In the genomic region with DNA sequence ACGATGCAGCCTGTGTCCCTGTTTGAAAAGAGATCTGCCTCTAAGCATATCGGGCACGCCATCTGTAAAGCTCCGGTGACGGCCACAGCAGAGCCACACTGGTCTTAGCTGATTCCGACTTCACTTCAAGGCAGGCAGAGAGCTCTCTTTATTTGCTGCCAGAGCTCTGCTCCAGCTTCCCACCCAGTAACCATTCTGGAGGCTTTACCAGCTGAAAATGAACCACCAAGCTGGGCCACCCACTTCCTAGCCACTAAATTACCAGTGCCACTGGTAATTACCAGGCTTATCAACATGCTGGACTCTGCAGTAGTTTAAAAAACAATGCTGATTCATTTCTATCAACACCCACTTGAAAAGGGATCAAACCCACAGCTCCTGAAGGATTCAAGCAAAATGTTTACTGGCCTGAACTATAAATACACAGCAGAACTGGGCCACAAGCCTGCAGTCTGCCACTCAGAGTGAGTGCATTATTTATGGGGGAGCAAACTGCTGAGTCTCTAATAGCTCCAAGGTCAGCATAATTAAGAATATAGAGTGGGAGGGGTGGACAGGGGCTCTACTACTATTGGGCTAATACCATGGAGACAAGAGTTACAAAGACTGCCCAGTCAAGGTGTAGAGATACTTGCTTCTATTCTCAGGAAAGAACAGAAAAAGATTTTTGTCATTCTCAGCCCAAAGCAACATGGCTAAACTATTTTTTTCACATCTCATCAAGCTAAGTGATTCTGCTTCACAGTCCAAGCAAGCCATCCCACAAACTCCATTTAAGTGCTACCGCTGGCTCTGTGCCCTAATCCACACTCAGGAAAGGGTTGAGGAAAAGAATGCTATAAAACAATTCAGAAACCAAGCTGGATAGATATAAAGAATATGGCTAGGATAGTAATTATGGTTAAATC, we compare ENCODE assay signal across 8 mouse cellular contexts.
DNase-seq lines count a peak whose midpoint lies in the region; ATAC-seq lines count a peak whose summit lies in the region.

No protein-coding gene starts in this region.

- H3K4me1 ChIP-seq in megakaryocyte, embryonic 14.5 days = peaks cover 82% of the 10 kb centered on the region

- DNase-seq in cerebellum, adult 11-12 months = no peak
- DNase-seq in left cerebral cortex, adult 18-20 months (ENCODE audit: low spot score in 2 of 2) = peak; percentile 51 to 64
- DNase-seq in right cerebral cortex, postnatal 14 days = peak; percentile 43
- DNase-seq in adrenal gland, adult 18-20 months (ENCODE audit: low spot score in 2 of 2) = no peak
- no peak for DNase-seq in cerebellum, postnatal 14 days

- H3K4me3 ChIP-seq in megakaryocyte, embryonic 14.5 days (replicated peaks) = peak overlapping the region; percentile 39

- no peaks in the 10 kb centered on the region for H3K9me3 ChIP-seq in megakaryocyte, embryonic 14.5 days

- ATAC-seq in cerebellum, adult (ENCODE audit: insufficient number of reproducible peaks, low FRiP score, low TSS enrichment) = peak; percentile 19; the same call in 1 of the 2 replicates
- ATAC-seq in megakaryocyte, adult 5-6 weeks (ENCODE audit: poor library complexity, severe bottlenecking) = no peak

- no peaks in the 10 kb centered on the region for H3K27me3 ChIP-seq in megakaryocyte, embryonic 14.5 days (replicated peaks)

- peaks cover 53% of the 10 kb centered on the region for H3K36me3 ChIP-seq in megakaryocyte, embryonic 14.5 days (replicated peaks; ENCODE audit: low read length)

Comparison
In these comparisons a context has a peak if more than half of its experiments do, and no peak if none do; other contexts are left out.
1. DNase-seq: peak in left cerebral cortex, adult 18-20 months (2 of 2) and right cerebral cortex, postnatal 14 days (single experiment); none in cerebellum, adult 11-12 months (single experiment), adrenal gland, adult 18-20 months (0 of 2) and cerebellum, postnatal 14 days (0 of 2).